Mouse (Mus musculus): Measurements from ENCODE around the gene Plcl2.
A peak's percentile ranks its signal among the peaks of the same experiment; 100 is the strongest.

Gene Plcl2

DNA sequence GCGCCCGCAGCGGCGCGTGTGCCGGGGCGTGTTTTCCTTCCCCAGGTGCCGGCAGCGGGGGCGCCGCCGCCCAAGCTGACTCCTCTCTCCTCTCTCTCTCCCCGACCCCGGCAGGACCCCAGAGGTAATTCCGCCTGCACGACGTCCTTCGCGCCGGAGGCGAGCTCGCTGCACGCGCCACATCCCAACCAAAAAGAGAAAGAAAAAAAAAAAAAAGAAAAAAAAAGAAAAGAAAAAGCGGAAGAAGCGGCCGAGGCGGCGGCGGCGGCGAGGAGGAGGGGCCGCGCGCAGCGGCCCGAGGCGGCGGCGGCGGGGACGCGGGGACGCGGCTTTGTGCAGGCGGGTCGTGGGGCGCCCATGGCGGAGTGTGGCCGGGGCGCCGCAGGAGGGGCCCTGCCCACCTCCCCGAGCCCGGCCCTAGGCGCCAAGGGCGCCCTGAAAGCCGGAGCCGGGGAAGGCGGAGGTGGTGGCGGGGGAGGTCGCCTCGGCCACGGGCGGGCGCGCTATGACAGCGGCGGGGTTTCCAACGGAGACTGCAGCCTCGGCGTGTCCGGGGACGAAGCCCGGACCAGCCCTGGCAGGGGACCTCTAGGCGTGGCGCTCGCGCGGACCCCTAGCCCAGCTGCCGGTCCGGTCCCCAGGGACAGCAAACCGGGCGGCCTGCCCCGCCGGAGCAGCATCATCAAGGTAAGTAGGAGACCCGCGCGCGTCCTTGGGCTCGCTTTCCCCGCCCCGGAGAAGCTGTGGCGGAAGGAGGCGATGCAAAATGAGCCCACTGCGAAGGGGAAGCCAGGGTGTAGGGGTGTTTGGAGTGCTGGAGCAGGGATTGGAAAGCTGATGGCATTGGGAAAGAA is at the start of gene Plcl2:
TSS of gene Plcl2 (plus strand) at position 153 of the 854 bp plus-strand sequence.
- DNase-seq: peak; percentile 76 to 81

DNA sequence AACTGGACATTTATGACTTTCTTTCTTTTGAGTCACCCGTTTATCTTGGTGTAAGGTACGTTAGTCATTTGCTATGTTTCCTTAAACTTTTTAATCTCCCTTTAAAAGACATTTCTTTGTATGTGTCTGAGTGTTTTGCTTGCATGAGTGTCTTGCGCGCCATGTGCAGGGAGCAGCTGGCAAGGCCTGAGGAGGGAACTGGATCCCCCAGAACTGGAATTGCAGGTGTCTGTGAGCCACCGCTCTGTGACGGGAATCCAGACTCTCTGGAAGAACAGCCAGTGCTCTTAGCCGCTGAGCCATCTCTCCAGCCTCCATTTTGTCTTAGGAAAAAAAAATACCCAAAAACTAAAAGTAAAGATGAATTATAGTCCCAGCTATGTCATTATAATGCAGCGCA is 48.9 kb upstream of the Plcl2 start:
- no peak for DNase-seq

DNA sequence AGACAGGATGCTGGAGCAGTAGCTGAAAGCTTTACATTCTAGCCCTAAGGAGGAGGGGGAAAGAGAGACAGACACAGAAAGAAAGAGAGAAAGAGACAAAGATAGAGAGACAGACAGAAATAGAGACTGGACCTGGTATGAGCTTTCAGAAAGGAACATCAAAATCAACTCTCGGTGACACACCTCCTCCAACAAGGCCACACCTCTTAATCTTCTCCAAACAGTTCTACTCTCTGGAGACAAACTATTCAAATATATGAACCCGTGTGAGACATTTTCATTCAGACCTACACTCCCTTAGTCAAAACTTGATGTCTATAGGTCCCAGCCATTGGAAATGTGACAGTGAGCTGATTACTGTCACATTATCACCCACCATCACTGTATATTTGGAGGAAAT is 41.8 kb upstream of the Plcl2 start:
- no peak for DNase-seq

DNA sequence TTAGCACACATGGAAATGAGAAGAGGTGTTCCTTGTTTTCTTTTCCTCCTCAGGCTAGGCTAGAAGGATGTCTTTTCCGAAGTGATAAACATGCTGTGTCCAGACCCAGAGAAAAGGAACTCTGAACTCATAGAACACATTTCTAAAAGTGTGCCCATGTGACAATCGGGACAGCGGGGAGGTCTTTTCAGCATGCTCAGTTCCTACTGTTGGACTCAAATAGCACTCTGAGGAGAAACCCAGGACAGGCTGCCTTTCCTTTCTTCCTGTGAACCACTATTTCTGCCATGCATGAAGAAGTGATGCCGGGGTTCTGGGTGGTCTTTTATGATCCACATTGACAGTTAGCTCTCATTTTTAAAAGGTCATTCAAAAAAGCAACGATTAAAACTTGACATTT is 40.1 kb upstream of the Plcl2 start:
- DNase-seq: no peak

DNA sequence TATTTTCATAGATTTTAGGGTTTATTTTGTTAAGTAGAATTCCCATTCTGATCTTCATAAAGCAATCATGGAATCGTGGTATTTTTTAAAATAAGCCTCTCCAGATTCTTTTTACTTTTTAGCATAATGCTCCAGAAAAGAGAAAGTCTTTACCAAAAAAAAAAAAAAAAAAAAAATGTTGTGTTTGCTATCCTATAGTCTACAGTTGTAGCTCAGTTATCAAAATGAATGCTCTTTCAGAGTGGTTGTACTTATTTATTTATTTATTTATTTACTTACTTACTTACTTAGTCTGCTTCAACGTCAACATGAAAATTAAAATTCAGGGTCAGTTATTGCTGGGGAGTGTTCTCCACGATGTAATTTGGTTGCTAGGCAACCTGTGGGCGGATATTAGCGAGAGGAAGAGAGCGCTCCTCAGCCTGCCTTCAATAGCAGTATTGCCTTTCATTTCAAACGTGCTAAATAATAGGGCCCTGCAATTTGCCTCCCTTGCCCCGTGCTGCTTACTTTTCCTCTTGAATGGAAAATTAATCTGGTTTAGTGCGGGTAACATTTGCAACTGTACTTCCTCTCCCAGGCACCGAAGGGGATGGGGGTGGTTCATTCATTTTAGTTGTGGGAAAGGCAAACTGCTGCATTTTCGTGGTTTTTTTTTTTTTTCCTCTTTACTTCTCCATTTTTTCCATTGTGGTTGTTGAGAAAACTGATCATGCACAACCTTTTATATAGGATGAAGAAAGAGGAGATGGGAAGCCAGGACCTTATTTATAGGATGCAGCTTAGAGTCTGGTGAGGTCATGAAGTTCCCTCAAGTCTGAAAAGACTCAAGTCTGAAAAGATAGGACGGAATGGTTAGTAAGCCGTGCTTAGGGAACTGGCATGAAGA is 39.4 kb upstream of the Plcl2 start:
- DNase-seq: peak; percentile 13 to 41

DNA sequence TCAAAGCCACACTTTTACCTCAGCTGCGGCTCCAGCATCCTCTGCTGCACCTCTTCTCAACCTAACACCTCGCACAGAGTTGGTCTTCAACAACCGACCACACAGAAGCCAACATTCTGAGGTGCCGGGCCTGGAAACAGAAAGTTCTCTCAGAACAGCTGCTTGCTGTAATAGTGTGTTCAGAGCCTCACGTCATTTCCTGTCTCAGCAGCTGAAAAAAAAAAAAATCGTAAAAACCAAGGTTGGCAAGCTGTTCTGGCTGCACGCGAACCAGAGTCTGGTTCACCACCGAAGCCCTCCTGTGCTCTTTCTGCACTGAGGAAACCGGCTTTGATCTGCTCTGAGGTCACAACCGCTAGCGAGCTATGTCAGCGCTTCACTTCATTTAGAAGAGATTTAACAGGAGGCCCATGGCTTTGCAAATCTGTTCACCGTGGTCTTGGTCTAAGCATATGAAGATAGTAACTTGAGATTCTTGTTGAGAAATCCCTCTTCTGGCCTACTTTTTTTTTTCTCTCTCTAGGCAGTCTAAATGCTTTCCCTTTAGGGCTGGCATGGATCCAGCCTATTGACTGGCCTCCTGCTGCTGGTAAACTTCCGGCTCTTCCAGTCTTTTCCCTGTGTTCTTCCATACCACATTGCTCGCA is 38.6 kb upstream of the Plcl2 start:
- peak; percentile 17 to 36 for DNase-seq

DNA sequence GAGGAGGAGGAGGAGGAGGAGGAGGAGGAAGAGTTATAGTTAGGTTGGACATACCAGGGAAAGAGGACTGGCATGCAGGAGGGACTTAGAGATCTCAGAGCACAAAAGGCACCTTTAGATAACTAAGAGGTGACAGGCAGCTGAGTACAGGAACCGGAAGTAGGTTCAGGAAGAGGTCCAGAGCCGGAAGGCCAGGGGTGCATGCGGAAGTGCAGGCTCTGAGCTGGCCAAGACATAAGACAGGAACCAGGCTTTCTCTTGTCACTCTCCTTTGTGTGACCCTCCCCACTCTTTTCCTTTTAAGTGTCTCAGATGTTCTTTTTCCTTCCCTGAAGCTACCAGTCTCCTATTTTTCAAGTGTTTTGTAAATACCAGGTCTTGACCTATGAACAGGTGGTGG is 38.0 kb upstream of the Plcl2 start:
- no peak for DNase-seq

DNA sequence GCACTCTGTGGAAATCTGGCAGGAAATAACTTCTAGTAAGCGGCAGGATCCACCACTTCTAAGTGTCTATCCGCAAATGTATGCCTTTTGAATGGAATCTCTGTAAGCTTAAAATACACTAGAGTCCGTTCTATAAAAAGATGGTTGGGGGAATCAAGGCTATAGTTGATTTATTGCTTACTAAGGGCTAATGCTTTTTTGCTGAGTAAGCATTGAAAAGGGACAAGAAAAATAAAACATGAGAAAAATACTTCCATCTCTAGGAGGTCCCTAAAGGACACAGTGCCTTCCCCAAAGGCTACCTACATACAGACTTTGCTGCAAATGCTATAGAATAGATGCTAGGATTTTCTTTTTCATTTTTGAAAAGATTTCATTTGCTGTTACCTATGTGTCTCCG is 31.9 kb upstream of the Plcl2 start:
- no peak for DNase-seq

DNA sequence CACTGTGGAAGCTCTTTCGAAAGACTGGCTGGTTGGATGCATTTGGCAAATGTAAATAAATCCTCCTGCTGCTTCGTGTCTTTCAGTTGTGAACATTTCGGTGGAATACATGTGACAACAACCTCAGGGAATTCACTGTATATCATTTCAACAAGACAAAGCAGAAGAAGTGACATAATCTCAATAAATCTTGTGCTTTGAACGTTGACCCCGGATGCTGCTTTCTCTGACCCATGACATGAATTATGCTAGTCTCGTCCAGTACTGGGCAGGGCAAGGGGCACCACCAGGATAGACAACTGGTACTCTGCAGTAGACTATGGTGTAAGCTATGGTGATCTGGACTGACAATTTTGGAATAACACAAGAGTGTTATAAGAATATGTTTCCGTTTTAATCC is 28.3 kb upstream of the Plcl2 start:
- DNase-seq: no peak

DNA sequence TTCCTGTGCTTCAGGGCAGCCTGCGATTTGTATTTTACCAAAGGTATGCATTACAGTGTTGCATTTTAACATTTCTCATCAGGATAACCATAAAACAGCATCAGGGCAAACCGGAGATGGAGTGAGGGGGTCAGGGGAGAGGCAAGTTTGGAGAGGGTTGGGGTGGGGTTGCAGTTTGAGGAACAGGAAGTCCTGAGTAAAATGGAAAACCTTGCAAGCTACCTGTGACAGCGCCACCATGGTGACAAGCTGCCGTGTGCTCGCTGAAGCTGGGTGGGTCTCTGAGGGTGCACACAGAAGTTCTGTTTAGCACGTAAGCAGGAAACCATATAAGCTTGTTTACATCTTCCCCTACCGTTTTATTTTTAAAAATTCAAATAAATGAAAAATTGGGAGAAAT is 25.5 kb upstream of the Plcl2 start:
- no peak for DNase-seq

DNA sequence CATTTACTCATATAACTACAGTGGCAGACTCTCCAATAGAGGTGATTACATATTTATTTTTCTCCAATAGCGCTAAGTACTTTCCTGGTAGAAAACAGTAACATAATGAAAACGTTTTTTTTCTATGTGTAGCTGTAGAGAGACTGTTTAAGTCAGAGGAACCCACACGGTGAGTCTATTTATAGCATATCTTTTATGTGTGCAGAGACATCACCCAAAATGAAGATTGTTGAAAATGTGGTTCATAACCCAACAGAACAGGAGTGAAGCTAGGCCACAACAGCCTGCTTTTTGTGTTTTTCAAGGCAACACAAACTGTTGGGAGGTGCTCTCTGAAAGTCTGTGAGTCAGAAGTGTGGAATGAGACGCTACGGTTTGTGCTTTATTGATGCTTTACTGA is 24.2 kb upstream of the Plcl2 start:
- no peak for DNase-seq

DNA sequence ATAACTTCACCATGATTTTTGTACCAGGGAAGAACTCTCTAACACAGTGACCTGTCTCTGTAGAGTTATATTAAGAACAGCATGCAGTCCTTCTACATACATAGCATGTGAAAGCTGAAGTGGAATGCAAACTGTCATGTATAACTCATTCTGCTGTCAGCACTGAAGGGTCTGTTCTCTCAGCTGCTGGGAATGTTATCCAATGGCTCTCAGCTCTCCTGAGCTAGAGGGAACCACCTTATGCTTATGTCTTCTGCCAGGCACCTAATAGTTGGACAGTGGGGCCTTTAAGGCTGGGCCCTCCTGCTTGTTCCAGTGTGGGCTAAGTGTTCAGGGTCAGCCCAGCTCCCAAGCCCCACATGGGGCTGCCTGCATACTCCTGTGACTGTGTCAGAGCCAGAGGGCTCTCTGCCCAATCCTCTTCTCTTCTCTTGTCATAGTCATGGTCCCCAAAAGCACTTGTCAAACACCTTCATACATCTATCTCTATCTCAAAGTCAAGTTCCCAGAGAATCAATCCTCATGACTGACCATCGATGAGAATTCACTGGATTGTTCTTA is 22.1 kb upstream of the Plcl2 start:
- no peak for DNase-seq

DNA sequence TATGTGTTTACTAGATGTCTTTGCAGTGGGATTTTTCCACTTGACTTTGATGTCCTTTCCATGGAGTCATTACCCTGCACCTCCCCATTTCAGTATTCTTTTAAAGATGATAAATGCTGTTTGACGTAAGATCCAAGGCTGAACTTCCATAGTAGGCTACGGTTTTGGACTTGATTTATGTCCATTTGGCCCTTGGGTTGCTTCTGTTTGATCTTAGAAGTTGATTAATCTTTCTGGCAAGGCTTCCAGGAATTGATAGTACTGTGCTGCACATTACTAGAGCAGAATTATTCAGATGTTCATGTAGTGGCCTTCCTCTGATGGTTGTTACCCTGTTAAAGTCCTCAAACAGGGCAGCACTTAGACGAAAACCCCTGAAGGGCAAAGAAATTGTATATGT is 21.5 kb upstream of the Plcl2 start:
- DNase-seq: no peak

DNA sequence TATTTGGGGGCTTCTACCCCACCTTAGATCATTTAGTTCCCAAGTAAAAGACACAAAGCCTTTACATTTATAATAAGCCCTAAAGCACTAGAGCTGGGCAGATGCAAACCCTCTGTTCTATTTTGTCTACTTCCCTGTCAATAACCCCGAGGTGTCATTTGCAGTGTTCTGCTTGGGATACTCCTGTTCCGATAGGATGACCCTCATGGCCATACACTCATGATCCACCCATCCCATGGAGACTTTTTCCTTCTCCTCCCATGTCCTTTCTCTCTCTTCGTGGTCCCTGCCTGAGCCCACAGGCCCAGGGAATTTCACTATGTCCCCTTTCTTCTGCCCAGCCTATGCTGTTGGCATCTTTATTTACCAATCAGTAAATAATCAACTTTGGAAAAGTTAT is 20.8 kb upstream of the Plcl2 start:
- DNase-seq: no peak

DNA sequence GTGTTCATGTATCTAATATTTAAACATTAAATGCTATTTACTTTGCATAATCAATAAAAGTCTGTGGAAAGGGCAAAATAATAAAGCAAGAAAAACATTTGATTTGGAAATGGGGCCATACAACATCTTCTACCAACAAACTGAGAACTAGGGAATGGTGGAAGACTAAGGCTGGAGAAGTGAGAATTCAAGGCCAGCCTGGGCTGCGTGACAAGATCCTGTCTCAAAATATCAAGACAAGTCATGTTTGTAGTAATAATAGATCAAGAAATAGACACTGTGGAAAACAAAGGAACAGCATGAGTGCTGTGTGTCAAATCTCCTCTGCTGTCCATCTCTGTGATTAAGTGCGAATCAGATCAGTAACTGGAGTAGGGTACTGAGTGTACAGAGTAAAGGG is 20.3 kb upstream of the Plcl2 start:
- DNase-seq: no peak

DNA sequence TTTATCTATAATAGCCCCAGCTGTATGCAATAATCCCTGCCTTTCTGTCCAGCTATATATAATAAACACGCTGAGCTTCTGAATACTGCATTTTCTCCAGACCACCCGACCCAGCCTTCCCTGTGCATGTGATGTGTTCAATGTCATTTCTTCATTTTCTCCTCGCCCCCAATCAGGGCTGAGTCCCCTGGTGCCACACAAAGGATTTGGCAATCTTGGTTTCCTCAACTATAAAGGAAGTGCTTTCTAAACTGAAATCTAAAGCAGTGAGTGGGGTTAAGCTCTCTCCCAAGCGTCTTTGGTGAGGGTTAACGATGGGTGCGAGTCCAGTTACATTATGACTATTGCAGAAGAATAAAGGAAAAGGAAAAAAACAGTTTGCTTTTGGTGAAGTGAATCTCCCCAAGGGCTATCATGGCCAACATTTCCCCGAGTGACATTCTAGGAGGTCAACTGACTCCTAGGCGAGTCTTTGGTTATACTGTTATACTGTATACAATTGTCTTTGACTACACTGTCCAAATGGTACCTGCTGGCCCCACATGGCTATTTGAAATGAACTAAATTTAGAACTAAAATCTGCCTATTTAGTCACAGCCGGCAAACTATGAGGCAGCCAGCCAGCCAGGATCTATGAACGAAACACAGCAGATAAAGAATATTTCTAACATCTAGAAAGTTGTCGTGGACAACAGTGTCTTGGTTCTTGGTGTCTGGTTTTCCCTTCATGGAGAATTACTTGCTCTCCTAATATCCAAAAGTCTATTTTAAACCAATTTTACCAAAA is 18.4 kb upstream of the Plcl2 start:
- peak in 1 of 2 experiments; percentile 34 for DNase-seq

DNA sequence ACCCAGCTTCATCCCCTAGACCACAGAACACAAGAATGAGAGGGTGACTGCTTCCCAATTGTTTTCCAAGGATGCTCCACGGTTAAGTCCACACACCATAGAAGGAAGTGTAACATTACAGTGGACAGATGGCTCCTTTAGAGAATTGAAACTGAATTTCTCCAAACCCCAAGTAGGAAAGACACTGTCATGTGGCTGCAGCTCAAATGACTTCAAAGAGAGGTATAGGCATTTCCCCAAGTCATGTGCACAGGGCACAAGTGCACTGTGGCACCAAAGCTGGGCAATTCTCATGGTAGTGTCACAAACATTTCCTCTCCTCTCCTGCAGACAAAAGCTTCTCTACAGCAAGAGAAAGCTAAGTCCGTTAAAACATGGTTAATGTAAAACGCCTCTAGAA is 17.7 kb upstream of the Plcl2 start:
- DNase-seq: no peak

DNA sequence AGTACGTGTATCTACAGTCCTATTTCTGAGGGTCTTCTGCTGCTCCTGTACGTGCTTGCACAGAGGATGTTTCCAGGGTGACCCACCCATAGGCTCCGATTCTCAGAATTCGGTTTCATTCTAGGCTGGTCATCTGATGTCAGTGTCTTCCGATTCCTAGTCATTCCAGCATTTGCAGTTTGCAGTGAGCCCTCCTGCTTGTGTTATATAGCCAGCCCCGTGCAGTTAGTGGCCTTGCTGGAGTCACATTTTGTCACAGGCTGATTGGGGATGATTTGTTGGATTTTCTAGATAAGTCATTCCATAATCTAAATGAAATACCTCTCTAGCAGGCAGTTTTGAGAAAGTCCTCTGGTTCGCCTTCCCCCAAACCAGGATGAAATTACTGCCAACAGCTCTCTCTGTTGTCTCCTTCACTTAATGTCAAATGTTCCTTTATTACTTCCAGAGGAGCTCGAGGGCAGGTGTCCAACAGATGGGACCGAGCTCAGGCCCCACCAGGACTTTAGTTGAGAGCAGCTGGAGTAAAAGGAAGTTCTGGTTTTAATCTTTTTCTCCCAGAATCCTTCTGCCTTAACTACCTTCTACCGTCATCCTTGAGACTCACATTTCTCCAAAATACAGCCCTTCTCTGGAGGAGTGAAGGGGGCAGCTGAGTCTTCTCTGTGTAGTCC is 13.8 kb upstream of the Plcl2 start:
- DNase-seq: peak in 1 of 2 experiments; percentile 17

DNA sequence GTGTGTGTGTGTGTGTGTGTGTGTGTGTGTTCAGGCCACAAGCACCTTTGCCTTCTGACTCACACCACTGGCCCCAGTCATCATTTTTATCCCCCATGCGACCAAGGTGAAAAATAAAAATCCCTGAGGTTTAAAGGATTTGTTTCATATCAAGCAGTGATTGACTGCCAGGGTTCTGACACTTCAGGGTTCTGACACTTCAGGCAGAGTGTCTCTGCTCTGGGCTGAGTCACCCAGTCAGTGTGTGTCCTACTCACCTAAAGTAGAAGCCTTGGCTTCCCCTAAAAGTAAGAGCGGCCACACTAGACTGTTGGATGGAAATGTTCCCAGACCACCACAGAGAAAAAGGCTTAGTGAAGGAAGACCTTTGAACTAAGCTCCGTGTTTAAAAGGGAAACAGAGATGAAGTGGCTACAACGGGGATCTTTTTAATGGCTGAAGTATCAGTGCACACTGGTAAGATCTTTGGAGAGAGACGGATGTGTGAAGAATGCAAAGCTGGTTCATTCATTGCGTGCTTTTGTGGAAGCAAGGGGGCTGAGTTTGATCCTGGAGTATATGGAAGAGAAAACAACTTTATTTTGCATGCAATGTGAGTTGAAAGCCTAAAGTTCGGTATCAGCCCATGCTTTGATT is 11.0 kb upstream of the Plcl2 start:
- no peak for DNase-seq

DNA sequence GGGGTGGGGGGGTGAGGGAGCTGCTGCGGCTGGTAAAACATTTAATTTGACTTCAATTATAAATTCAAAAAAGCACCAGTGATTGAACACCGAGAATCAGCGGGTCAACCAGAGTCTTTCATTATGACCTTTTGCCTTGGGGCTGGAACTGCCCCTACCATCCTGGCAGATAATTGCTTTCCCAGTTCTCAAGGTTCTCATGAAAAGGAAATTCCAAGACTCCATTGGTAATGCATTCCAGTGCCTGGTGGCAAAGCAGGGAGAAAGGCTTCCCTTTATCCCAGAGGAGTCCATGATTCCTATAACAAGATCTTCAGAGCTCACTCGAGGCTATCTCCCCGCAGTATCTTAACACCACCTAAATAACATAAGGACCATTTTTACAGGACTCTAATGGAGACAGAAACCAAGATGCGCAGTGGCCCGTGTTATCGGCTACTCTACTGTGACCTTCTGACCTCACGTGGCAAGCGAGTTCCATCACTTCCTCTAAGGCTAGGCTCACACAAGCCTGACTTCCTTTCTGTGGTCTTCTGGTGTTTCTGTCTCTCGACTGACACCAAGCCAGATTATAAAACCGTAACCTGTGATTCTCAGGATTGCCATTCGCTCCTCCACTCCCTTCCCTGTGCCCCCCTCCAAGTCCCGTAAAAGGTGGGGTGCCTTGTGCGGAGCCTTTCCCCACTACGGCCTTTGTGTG is 10.0 kb upstream of the Plcl2 start:
- no peak for DNase-seq

DNA sequence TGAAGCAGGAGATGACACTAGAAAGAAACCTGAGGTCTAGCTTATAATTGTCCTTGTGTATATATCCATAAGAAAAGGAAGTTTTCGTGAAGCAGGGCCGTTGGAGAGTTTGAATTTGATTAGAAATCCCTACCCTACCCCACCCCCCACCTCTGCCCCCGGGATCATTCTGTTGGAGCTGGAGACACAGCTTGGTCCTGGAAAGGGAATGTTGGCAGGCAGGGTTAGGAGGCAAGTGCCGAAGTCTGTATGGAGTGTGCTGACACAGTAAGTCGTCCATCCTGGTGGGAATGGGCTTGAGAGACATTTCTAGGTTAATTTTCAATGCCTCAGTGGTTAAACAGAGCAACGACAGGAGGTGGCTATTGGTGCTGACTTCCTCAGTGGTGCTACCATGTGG is 8.4 kb upstream of the Plcl2 start:
- DNase-seq: no peak
